In the genomic region with DNA sequence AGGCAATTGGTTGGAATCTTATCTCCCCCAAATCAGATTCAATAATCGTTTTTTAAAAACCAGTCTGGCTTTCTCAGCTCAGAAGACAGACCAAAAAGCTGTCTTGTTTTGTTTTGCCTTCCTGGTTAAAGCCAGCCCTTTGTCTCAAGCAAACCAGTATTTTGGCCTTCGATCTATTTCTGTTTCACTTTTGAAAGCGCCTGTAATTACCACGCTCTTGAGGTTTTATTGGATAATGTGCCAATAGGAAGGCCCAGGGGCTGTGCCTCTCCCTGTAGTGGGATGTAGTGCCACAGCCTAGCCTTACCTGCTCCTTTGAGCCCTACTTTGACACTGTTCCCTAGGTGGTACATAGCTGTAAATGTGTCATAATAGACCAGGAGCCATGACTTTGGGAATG, we compare ENCODE assay signal across 11 mouse cellular contexts. TPM values are rescaled to one million over a fixed set of nuclear protein-coding genes. Genes with fewer than 3 reads are reported as not detected.
DNase-seq lines count a peak whose midpoint lies in the region; ATAC-seq lines count a peak whose summit lies in the region.
"Had no signal": no experiment of that assay in that cellular context is flagged by ENCODE, and none has a peak within 500 bp of the region (broad histone marks: within the 10 kb centered on the region; RNA-seq: fewer than 3 reads in every experiment).

No protein-coding gene starts in this region.

- no peaks in the 10 kb centered on the region for H3K36me3 ChIP-seq in liver, embryonic 15.5 days (replicated peaks)
- no peaks in the 10 kb centered on the region for H3K36me3 ChIP-seq in liver, embryonic 11.5 days (ENCODE audit: control insufficient read depth, insufficient read depth, low read length)
- no peaks in the 10 kb centered on the region for H3K36me3 ChIP-seq in intestine, embryonic 14.5 days (ENCODE audit: control insufficient read depth, insufficient read depth, low read length)

- DNase-seq in cerebellum, adult 9-11 months: peak; percentile 28
- no peak for DNase-seq in cerebellum, adult 11 months
- no peak for DNase-seq in liver, embryonic 11.5 days (ENCODE audit: low spot score)
- no peak for DNase-seq in intestine, embryonic 14.5 days (ENCODE audit: low spot score)
- peak; percentile 35 for DNase-seq in naive thymus-derived CD4-positive, alpha-beta T cell, adult 2 months (ENCODE audit: low read depth)
- no peak for DNase-seq in frontal cortex, postnatal 10 days (ENCODE audit: low spot score in 2 of 2)
- DNase-seq: embryo, embryonic 11 days; gastrocnemius, postnatal 25 days had no signal

- peaks cover 48% of the 10 kb centered on the region for H3K4me1 ChIP-seq in liver, embryonic 15.5 days (replicated peaks)
- H3K4me1 ChIP-seq in liver, embryonic 11.5 days (replicated peaks; ENCODE audit: control insufficient read depth, insufficient read depth, low read length): peaks cover 13% of the 10 kb centered on the region
- H3K4me1 ChIP-seq in intestine, embryonic 14.5 days (replicated peaks; ENCODE audit: control insufficient read depth, insufficient read depth, low read length): peaks cover 13% of the 10 kb centered on the region

- 0 out of 2 replicates have a peak overlapping the region, but pooled peaks have one; percentile 86 for H3K4me2 ChIP-seq in liver, embryonic 15.5 days
- no peak overlapping the region; the same call in 1 of the 2 replicates for H3K4me2 ChIP-seq in liver, embryonic 11.5 days
- H3K4me2 ChIP-seq in intestine, embryonic 14.5 days (ENCODE audit: low read length): 0 out of 2 replicates have a peak overlapping the region, but pooled peaks have one; percentile 10

- H3K9me3 ChIP-seq in liver, embryonic 15.5 days (replicated peaks): no peaks in the 10 kb centered on the region
- H3K9me3 ChIP-seq in liver, embryonic 11.5 days (ENCODE audit: control insufficient read depth, low read length): no peaks in the 10 kb centered on the region
- no peaks in the 10 kb centered on the region for H3K9me3 ChIP-seq in intestine, embryonic 14.5 days (ENCODE audit: control insufficient read depth, low read length)

- no peak for ATAC-seq in liver, embryonic 15.5 days (ENCODE audit: insufficient read depth)
- ATAC-seq in liver, embryonic 11.5 days (replicated peaks; ENCODE audit: low FRiP score): no peak
- no peak for ATAC-seq in intestine, embryonic 14.5 days (replicated peaks; ENCODE audit: low FRiP score, low TSS enrichment, low read depth)
- no peak for ATAC-seq in megakaryocyte-erythroid progenitor cell, adult 5-6 weeks (replicated peaks; ENCODE audit: low FRiP score, low TSS enrichment, poor library complexity, severe bottlenecking)
- ATAC-seq: inflammation-experienced regulatory T-cells, adult 6 months had no signal

- H3K9ac ChIP-seq in liver, embryonic 15.5 days: no peak overlapping the region
- no peak overlapping the region for H3K9ac ChIP-seq in liver, embryonic 11.5 days (ENCODE audit: low read depth, low read length)
- no peak overlapping the region for H3K9ac ChIP-seq in intestine, embryonic 14.5 days (ENCODE audit: low read length)

- WGBS in liver, embryonic 15.5 days (ENCODE audit: insufficient replicate concordance): 65% methylated on average over 4 of the region's 4 CpGs
- WGBS in liver, embryonic 11.5 days: 80% methylated on average over 4 of the region's 4 CpGs
- 64% methylated on average over 4 of the region's 4 CpGs for WGBS in intestine, embryonic 14.5 days

- H3K27ac ChIP-seq in liver, embryonic 15.5 days (replicated peaks): no peak overlapping the region
- H3K27ac ChIP-seq in liver, embryonic 11.5 days (ENCODE audit: low read depth, low read length): no peak overlapping the region
- H3K27ac ChIP-seq in intestine, embryonic 14.5 days (ENCODE audit: low read depth): no peak overlapping the region

- no peak overlapping the region for H3K4me3 ChIP-seq in liver, embryonic 15.5 days (replicated peaks)
- no peak overlapping the region for H3K4me3 ChIP-seq in liver, embryonic 11.5 days (ENCODE audit: low read depth, low read length)
- H3K4me3 ChIP-seq in intestine, embryonic 14.5 days (ENCODE audit: low read depth, low read length): no peak overlapping the region

- H3K27me3 ChIP-seq in liver, embryonic 15.5 days: peaks cover 30% of the 10 kb centered on the region
- no peaks in the 10 kb centered on the region for H3K27me3 ChIP-seq in liver, embryonic 11.5 days (replicated peaks; ENCODE audit: control insufficient read depth, insufficient read depth, low read length)
- H3K27me3 ChIP-seq in intestine, embryonic 14.5 days (replicated peaks; ENCODE audit: control insufficient read depth, insufficient read depth, low read length): no peaks in the 10 kb centered on the region

RNA-seq across cellular contexts. Expression of a gene that starts 2.3 kb away (rescaled TPM):
- polyA plus RNA-seq in liver, embryonic 15.5 days (2015; fragmentation: Nextera tagmentation; extraction: Ambion mirVana): 20.3 and 22.2 TPM in 2 replicates
- polyA plus RNA-seq in liver, embryonic 11.5 days (2014; fragmentation: Nextera tagmentation; extraction: Ambion mirVana): 30.2 and 31.8 TPM in 2 replicates
- polyA plus RNA-seq in intestine, embryonic 14.5 days (2014; fragmentation: Nextera tagmentation; extraction: Ambion mirVana): 42.9 and 48.6 TPM in 2 replicates
- total RNA-seq in megakaryocyte-erythroid progenitor cell, adult 5-6 weeks (2014; fragmentation: Nextera tagmentation): 4.3 and 13.0 TPM in 2 replicates
- total RNA-seq in megakaryocyte-erythroid progenitor cell, adult 5-6 weeks (2017): 3.0 and 6.8 TPM in 2 replicates

Comparison
In these comparisons a context has a peak if more than half of its experiments do, and no peak if none do; other contexts are left out.
1. DNase-seq: peak in cerebellum, adult 9-11 months (single experiment) and naive thymus-derived CD4-positive, alpha-beta T cell, adult 2 months (single experiment); none in cerebellum, adult 11 months (single experiment), liver, embryonic 11.5 days (single experiment), intestine, embryonic 14.5 days (single experiment) and frontal cortex, postnatal 10 days (0 of 2).